Mouse (Mus musculus): ENCODE measurements around the gene Reep3. TPM values are rescaled to one million over a fixed set of nuclear protein-coding genes. Genes with fewer than 3 reads are reported as not detected.

Gene Reep3
- polyA plus RNA-seq, 1 experiment from 2014 or later = 22.2 TPM

GRCm38 (mm10) chr10:67069013-67069412 lies 27.7 kb downstream of the Reep3 start:
- Histone ChIP-seq H3K27me3 (ENCODE audit: low read depth, poor library complexity, severe bottlenecking) (no peaks in the 10 kb centered on the region), H3K36me3 (0 out of 2 replicates have a peak, but pooled peaks cover 4% of the 10 kb centered on the region), H3K9me3 (replicated peaks) (no peaks in the 10 kb centered on the region), H3K4me3 (no peak overlapping the region), H3K4me1 (0 out of 2 replicates have a peak, but pooled peaks cover 4% of the 10 kb centered on the region), H3K27ac (no peak overlapping the region)
- WGBS = 91% methylated on average over 10 of the region's 10 CpGs
- DNase-seq (ENCODE audit: low spot score) = no peak

- Histone ChIP-seq H3K27ac (no peak overlapping the region), H3K9me3 (replicated peaks) (no peaks in the 10 kb centered on the region), H3K27me3 (ENCODE audit: low read depth, poor library complexity, severe bottlenecking) (no peaks in the 10 kb centered on the region), H3K4me3 (no peak overlapping the region), H3K4me1 (peaks cover 11% of the 10 kb centered on the region), H3K36me3 (0 out of 2 replicates have a peak, but pooled peaks cover 4% of the 10 kb centered on the region)
- no peak for DNase-seq (ENCODE audit: low spot score)
- 87% methylated on average over 3 of the region's 3 CpGs for WGBS
These were observed 30.3 kb downstream of the Reep3 start for GRCm38 (mm10) chr10:67066421-67066820.

- Histone ChIP-seq H3K4me3 (no peak overlapping the region), H3K9me3 (replicated peaks) (no peaks in the 10 kb centered on the region), H3K27me3 (ENCODE audit: low read depth, poor library complexity, severe bottlenecking) (no peaks in the 10 kb centered on the region), H3K4me1 (peaks cover 15% of the 10 kb centered on the region), H3K36me3 (0 out of 2 replicates have a peak, but pooled peaks cover 4% of the 10 kb centered on the region), H3K27ac (no peak overlapping the region)
- 87% methylated on average over 5 of the region's 5 CpGs for WGBS
- DNase-seq (ENCODE audit: low spot score) = no peak
These were observed 30.8 kb downstream of the Reep3 start for GRCm38 (mm10) chr10:67065927-67066326.

- 89% methylated on average over 7 of the region's 7 CpGs for whole genome bisulfite sequencing
- DNase-seq (ENCODE audit: low spot score) = no peak
- Histone ChIP-seq H3K9me3 (replicated peaks) (no peaks in the 10 kb centered on the region), H3K36me3 (0 out of 2 replicates have a peak, but pooled peaks cover 4% of the 10 kb centered on the region), H3K27ac (no peak overlapping the region), H3K4me1 (peaks cover 15% of the 10 kb centered on the region), H3K4me3 (no peak overlapping the region), H3K27me3 (ENCODE audit: low read depth, poor library complexity, severe bottlenecking) (no peaks in the 10 kb centered on the region)
These were observed 31.4 kb downstream of the Reep3 start for GRCm38 (mm10) chr10:67065277-67065887.

GRCm38 (mm10) chr10:67061823-67062222 lies 34.9 kb downstream of the Reep3 start:
- Histone ChIP-seq H3K27me3 (ENCODE audit: low read depth, poor library complexity, severe bottlenecking) (no peaks in the 10 kb centered on the region), H3K9me3 (replicated peaks) (no peaks in the 10 kb centered on the region), H3K4me1 (peaks cover 15% of the 10 kb centered on the region), H3K4me3 (no peak overlapping the region), H3K27ac (peak overlapping the region; percentile 68), H3K36me3 (0 out of 2 replicates have a peak, but pooled peaks cover 4% of the 10 kb centered on the region)
- WGBS = 76% methylated on average over 4 of the region's 4 CpGs
- DNase-seq (ENCODE audit: low spot score) = no peak

GRCm38 (mm10) chr10:67061367-67061801 lies 35.4 kb downstream of the Reep3 start:
- WGBS = 68% methylated on average over 10 of the region's 10 CpGs
- Histone ChIP-seq H3K36me3 (0 out of 2 replicates have a peak, but pooled peaks cover 4% of the 10 kb centered on the region), H3K27me3 (ENCODE audit: low read depth, poor library complexity, severe bottlenecking) (no peaks in the 10 kb centered on the region), H3K9me3 (replicated peaks) (no peaks in the 10 kb centered on the region), H3K4me1 (peaks cover 19% of the 10 kb centered on the region), H3K27ac (peak overlapping the region; percentile 31; the same call in 1 of the 2 replicates), H3K4me3 (no peak overlapping the region)
- no peak for DNase-seq (ENCODE audit: low spot score)

- no peak overlapping the region for H3K27ac ChIP-seq
- WGBS = 92% methylated on average over 6 of the region's 6 CpGs
- peaks cover 22% of the 10 kb centered on the region for H3K4me1 ChIP-seq
- H3K36me3 ChIP-seq = 0 out of 2 replicates have a peak, but pooled peaks cover 4% of the 10 kb centered on the region
- no peaks in the 10 kb centered on the region for H3K27me3 ChIP-seq (ENCODE audit: low read depth, poor library complexity, severe bottlenecking)
- H3K9me3 ChIP-seq (replicated peaks) = no peaks in the 10 kb centered on the region
- H3K4me3 ChIP-seq = no peak overlapping the region
- no peak for DNase-seq (ENCODE audit: low spot score)
These were observed 38.0 kb downstream of the Reep3 start for GRCm38 (mm10) chr10:67058702-67059101.

- Histone ChIP-seq H3K36me3 (0 out of 2 replicates have a peak, but pooled peaks cover 4% of the 10 kb centered on the region), H3K27me3 (ENCODE audit: low read depth, poor library complexity, severe bottlenecking) (no peaks in the 10 kb centered on the region), H3K4me3 (no peak overlapping the region), H3K27ac (no peak overlapping the region), H3K4me1 (peaks cover 26% of the 10 kb centered on the region), H3K9me3 (replicated peaks) (no peaks in the 10 kb centered on the region)
- 85% methylated on average over 7 of the region's 7 CpGs for WGBS
- DNase-seq (ENCODE audit: low spot score) = no peak
These were observed 38.4 kb downstream of the Reep3 start for GRCm38 (mm10) chr10:67058297-67058696.

- H3K4me1 ChIP-seq = peaks cover 32% of the 10 kb centered on the region
- no peaks in the 10 kb centered on the region for H3K27me3 ChIP-seq (ENCODE audit: low read depth, poor library complexity, severe bottlenecking)
- DNase-seq (ENCODE audit: low spot score) = no peak
- no peaks in the 10 kb centered on the region for H3K9me3 ChIP-seq (replicated peaks)
- WGBS = 92% methylated on average over 6 of the region's 6 CpGs
- H3K4me3 ChIP-seq = no peak overlapping the region
- H3K36me3 ChIP-seq = 0 out of 2 replicates have a peak, but pooled peaks cover 4% of the 10 kb centered on the region
- H3K27ac ChIP-seq = no peak overlapping the region
These were observed 39.0 kb downstream of the Reep3 start for GRCm38 (mm10) chr10:67057696-67058095.

GRCm38 (mm10) chr10:67057208-67057607 lies 39.5 kb downstream of the Reep3 start:
- Histone ChIP-seq H3K9me3 (replicated peaks) (no peaks in the 10 kb centered on the region), H3K27me3 (ENCODE audit: low read depth, poor library complexity, severe bottlenecking) (no peaks in the 10 kb centered on the region), H3K4me1 (peaks cover 36% of the 10 kb centered on the region), H3K4me3 (no peak overlapping the region), H3K36me3 (0 out of 2 replicates have a peak, but pooled peaks cover 4% of the 10 kb centered on the region), H3K27ac (no peak overlapping the region)
- DNase-seq (ENCODE audit: low spot score) = no peak

- Histone ChIP-seq H3K27me3 (ENCODE audit: low read depth, poor library complexity, severe bottlenecking) (no peaks in the 10 kb centered on the region), H3K9me3 (replicated peaks) (no peaks in the 10 kb centered on the region), H3K36me3 (0 out of 2 replicates have a peak, but pooled peaks cover 4% of the 10 kb centered on the region), H3K4me3 (no peak overlapping the region), H3K27ac (peak overlapping the region; percentile 56; the same call in 1 of the 2 replicates), H3K4me1 (peaks cover 35% of the 10 kb centered on the region)
- WGBS = 66% methylated on average over 17 of the region's 17 CpGs
- no peak for DNase-seq (ENCODE audit: low spot score)
These were observed 40.6 kb downstream of the Reep3 start for GRCm38 (mm10) chr10:67055867-67056856.

GRCm38 (mm10) chr10:67053475-67053874 lies 43.3 kb downstream of the Reep3 start:
- DNase-seq (ENCODE audit: low spot score) = no peak
- Histone ChIP-seq H3K27ac (no peak overlapping the region), H3K4me3 (no peak overlapping the region), H3K36me3 (0 out of 2 replicates have a peak, but pooled peaks cover 9% of the 10 kb centered on the region), H3K9me3 (replicated peaks) (no peaks in the 10 kb centered on the region), H3K4me1 (peaks cover 45% of the 10 kb centered on the region), H3K27me3 (ENCODE audit: low read depth, poor library complexity, severe bottlenecking) (no peaks in the 10 kb centered on the region)
- 29% methylated on average over 9 of the region's 9 CpGs for WGBS
